Comparison of ENCODE assay signal across 9 mouse cellular contexts in the genomic region with DNA sequence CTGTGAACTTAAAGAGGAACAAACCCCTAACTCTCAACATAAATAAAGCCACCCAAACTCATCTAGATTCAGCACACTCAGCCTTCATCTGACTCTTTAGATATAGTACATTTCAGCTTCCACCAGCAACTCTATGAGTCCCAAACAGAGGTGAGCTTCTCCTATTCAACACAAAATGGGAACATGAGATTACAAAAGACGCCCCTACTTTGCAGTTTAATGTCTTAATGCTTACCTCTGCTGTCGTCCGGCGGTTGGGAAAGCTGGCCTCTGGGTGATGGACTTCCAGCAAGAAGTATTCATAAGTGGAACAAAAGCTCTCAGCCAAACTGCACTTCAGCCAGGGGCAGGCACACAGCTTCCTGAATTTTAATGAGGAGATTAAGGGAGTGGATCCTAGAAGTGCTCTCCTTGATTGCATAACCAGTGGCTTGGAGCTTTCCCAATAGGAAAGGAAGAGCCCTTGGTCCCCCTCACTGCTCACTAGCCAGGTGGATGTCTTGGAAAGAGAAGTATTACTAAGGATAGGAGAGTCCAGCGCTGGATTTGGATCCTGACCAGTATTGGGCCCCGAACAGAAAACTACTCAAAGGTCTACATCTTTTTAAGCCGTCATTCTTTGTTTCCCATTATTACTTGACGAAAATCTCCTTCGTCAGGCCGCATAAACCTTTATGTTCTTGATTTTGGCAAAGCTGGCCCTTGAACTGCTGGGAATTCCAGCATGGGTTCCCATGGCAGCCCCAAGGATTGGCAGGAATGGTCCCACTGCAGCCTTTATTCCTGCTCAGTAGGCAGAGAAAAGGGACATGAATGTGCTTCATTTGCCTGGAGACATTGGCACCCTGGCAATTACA. TPM values are rescaled to one million over a fixed set of nuclear protein-coding genes. Genes with fewer than 3 reads are reported as not detected.
DNase-seq lines count a peak whose midpoint lies in the region; ATAC-seq and TF ChIP-seq lines count a peak whose summit lies in the region.
"Had no signal": no experiment of that assay in that cellular context is flagged by ENCODE, and none has a peak within 500 bp of the region (broad histone marks: within the 10 kb centered on the region; RNA-seq: fewer than 3 reads in every experiment).

A gene (minus strand): TSS at position 727 of the 857 bp plus-strand sequence.

- no peaks in the 10 kb centered on the region for H3K9me3 ChIP-seq in embryonic facial prominence, embryonic 10.5 days
- H3K9me3 ChIP-seq: liver, embryonic 15.5 days had no signal

- no peaks in the 10 kb centered on the region for H3K36me3 ChIP-seq in embryonic facial prominence, embryonic 10.5 days (replicated peaks)
- H3K36me3 ChIP-seq in kidney, adult 2 months (ENCODE audit: control insufficient read depth, insufficient read depth, low read length) = no peaks in the 10 kb centered on the region
- H3K36me3 ChIP-seq: liver, embryonic 15.5 days had no signal

- no peak for TF ChIP-seq POLR2A in kidney, adult 2 months (IDR thresholded peaks at IDR 0.05; ENCODE audit: low read depth, low read length)

- no peaks in the 10 kb centered on the region for H3K27me3 ChIP-seq in embryonic facial prominence, embryonic 10.5 days (replicated peaks; ENCODE audit: low read depth, poor library complexity, severe bottlenecking)
- no peaks in the 10 kb centered on the region for H3K27me3 ChIP-seq in kidney, adult 2 months (replicated peaks; ENCODE audit: control insufficient read depth, insufficient read depth, low read length)
- H3K27me3 ChIP-seq: liver, embryonic 15.5 days had no signal

- H3K4me3 ChIP-seq in embryonic facial prominence, embryonic 10.5 days = no peak within 1 kb of the TSS
- H3K4me3 ChIP-seq in kidney, adult 2 months (ENCODE audit: insufficient read depth, low read depth, low read length) = no peak within 1 kb of the TSS
- H3K4me3 ChIP-seq: liver, embryonic 15.5 days had no signal

- no peak for ATAC-seq in erythroid progenitor cell, adult 5-6 weeks (replicated peaks; ENCODE audit: low FRiP score, poor library complexity, severe bottlenecking)

- peaks cover 3% of the 10 kb centered on the region; the same call in 1 of the 2 replicates for H3K4me1 ChIP-seq in embryonic facial prominence, embryonic 10.5 days
- H3K4me1 ChIP-seq in kidney, adult 2 months (ENCODE audit: control insufficient read depth, insufficient read depth, low read length) = no peaks in the 10 kb centered on the region
- H3K4me1 ChIP-seq: liver, embryonic 15.5 days had no signal

- TF ChIP-seq CTCF in kidney, adult 2 months (conservative IDR thresholded peaks at IDR 0.05; ENCODE audit: insufficient read depth, insufficient read length, low read depth, low read length) = no peak

- 63% methylated on average over 10 of the region's 10 CpGs for WGBS in embryonic facial prominence, embryonic 10.5 days
- WGBS in kidney, adult 2 months = 76% methylated on average over 10 of the region's 10 CpGs

- peak; percentile 54 for DNase-seq in brain, adult 2 months (ENCODE audit: low read depth, low spot score)
- no peak for DNase-seq in embryonic facial prominence, embryonic 10.5 days (ENCODE audit: low spot score)
- DNase-seq in layer of hippocampus, adult 18-20 months (ENCODE audit: low spot score in 2 of 2) = peak; percentile 11 to 47
- DNase-seq in lung, postnatal 10 days = peak; percentile 61
- no peak for DNase-seq in urinary bladder, postnatal 36 days (ENCODE audit: low spot score in 2 of 2)
- DNase-seq in adrenal gland, postnatal 14 days = no peak
- no peak for DNase-seq in kidney, adult 2 months

- H3K27ac ChIP-seq in embryonic facial prominence, embryonic 10.5 days (replicated peaks) = peak within 1 kb of the TSS; percentile 31; the same call in 1 of the 2 replicates
- H3K27ac ChIP-seq in kidney, adult 2 months (ENCODE audit: insufficient read depth, low read depth, low read length) = no peak within 1 kb of the TSS
- H3K27ac ChIP-seq: liver, embryonic 15.5 days had no signal

RNA-seq across cellular contexts. Expression of the gene that starts here (rescaled TPM):
- polyA plus RNA-seq in embryonic facial prominence, embryonic 10.5 days (2016; fragmentation: Nextera tagmentation; extraction: Ambion mirVana) = 1.0 and 1.5 TPM in 2 replicates
- 100 to 1,000 TPM; 122 TPM for total RNA-seq in layer of hippocampus, adult 18-20 months (2021)
- total RNA-seq in adrenal gland, postnatal 14 days (2021) = 0.30 TPM in 1 of 2 replicates, not detected in the other
- not detected in 2 replicates for total RNA-seq in erythroid progenitor cell, adult 5-6 weeks (2015; ENCODE audit: low replicate concordance)
- not detected in 2 replicates for total RNA-seq in erythroid progenitor cell, adult 5-6 weeks (2017; ENCODE audit: low replicate concordance)
- polyA plus RNA-seq in kidney, adult 2 months (2012; rRNA removed) = not detected in 2 replicates
- polyA plus RNA-seq: liver, embryonic 15.5 days had no signal

Comparison
In these comparisons a context has a peak if more than half of its experiments do, and no peak if none do; other contexts are left out.
1. RNA of the gene that starts here (total RNA-seq): 122 TPM in layer of hippocampus, adult 18-20 months; 0.30 TPM in adrenal gland, postnatal 14 days and not detected in erythroid progenitor cell, adult 5-6 weeks; every median in the first group is over 10 times any median in the second.
2. DNase-seq: peak in brain, adult 2 months (single experiment), layer of hippocampus, adult 18-20 months (2 of 2) and lung, postnatal 10 days (single experiment); none in embryonic facial prominence, embryonic 10.5 days (single experiment), urinary bladder, postnatal 36 days (0 of 2), adrenal gland, postnatal 14 days (single experiment) and kidney, adult 2 months (single experiment).